Mouse (Mus musculus) liver, embryonic 14.5 days (tissue): Measurements from ENCODE around the gene Cpt1b. TPM values are rescaled to one million over a fixed set of nuclear protein-coding genes. Genes with fewer than 3 reads are reported as not detected.

Source experiments
- ATAC-seq: fragments of 200-750 bp; cut with Nextera tagmentation; 2 replicates; pipeline ENCODE4 v1.8.0; 2017; ENCODE audit warnings: moderate number of reproducible peaks, mild to moderate bottlenecking, moderate library complexity; ENCODE audit not compliant: insufficient read depth
- DNase-seq, 3 experiments: peaks; one replicate each; pipeline ENCODE4 v3.0.0-alpha.2; 2012 to 2013; ENCODE audit warnings: low read depth in 3 of 3, low spot score in 3 of 3
- H3K27ac ChIP-seq: fragments of 300-500 bp; sonication (generic); 2 replicates; pipeline ENCODE4 v1.5.1; 2014; ENCODE audit warnings: moderate library complexity, mild to moderate bottlenecking, control low read depth, inconsistent platforms
- H3K27me3 ChIP-seq: fragments of 300-500 bp; sonication (generic); 2 replicates; pipeline ENCODE4 v1.6.1; 2014; ENCODE audit warnings: mild to moderate bottlenecking, low read length, moderate library complexity; ENCODE audit not compliant: control insufficient read depth, insufficient read depth
- H3K36me3 ChIP-seq: fragments of 300-500 bp; sonication (generic); replicated peaks from 2 replicates; pipeline ENCODE4 v1.6.1; 2014; ENCODE audit warnings: low read depth; ENCODE audit not compliant: control insufficient read depth, insufficient read depth
- H3K4me1 ChIP-seq, 2 experiments: fragments of 200-500 bp in 1 of 2; fragments of 300-500 bp in 1 of 2; sonication (generic) in 1 of 2; replicated peaks; 2 replicates each; pipeline ENCODE4 v1.6.1; 2012 to 2014; ENCODE audit warnings: antibody characterized with exemption in 1 of 2, inconsistent platforms in 1 of 2, low read length in 1 of 2; ENCODE audit not compliant: control insufficient read depth in 2 of 2, insufficient read depth in 2 of 2
- H3K4me2 ChIP-seq: fragments of 300-500 bp; sonication (generic); 2 replicates; pipeline ENCODE4 v1.6.1; 2014; ENCODE audit warnings: low read depth, mild to moderate bottlenecking, control low read depth, moderate library complexity
- H3K4me3 ChIP-seq, 2 experiments: fragments of 200-500 bp in 1 of 2; fragments of 300-500 bp in 1 of 2; sonication (generic) in 1 of 2; 2 replicates each; pipeline ENCODE4 v1.5.1; 2012 to 2014; ENCODE audit warnings: low read depth in 2 of 2, low read length in 2 of 2, mild to moderate bottlenecking in 2 of 2, control low read depth in 1 of 2, inconsistent platforms in 1 of 2, moderate library complexity in 1 of 2; ENCODE audit not compliant: insufficient read depth in 1 of 2
- H3K9ac ChIP-seq: fragments of 300-500 bp; sonication (generic); replicated peaks from 2 replicates; pipeline ENCODE4 v1.6.1; 2014; ENCODE audit warnings: mild to moderate bottlenecking, control low read depth, moderate library complexity
- H3K9me3 ChIP-seq: fragments of 300-500 bp; sonication (generic); 2 replicates; pipeline ENCODE4 v1.6.1; 2016; ENCODE audit warnings: low read length, mixed read lengths; ENCODE audit not compliant: control insufficient read depth
- CTCF ChIP-seq: IDR thresholded peaks from 2 replicates; pipeline ENCODE4 v1.5.1; 2016; ENCODE audit warnings: antibody characterized with exemption, low read depth, control low read depth
- EP300 ChIP-seq: IDR thresholded peaks from 2 replicates; pipeline ENCODE4 v1.6.1; 2016; ENCODE audit warnings: antibody characterized with exemption, low read depth
- WGBS: fragments of 180-500 bp; shearing (Covaris S2); extraction: QIAGEN DNeasy Blood & Tissue Kit; methylation state at CpG from one replicate; pipeline ENCODE4 v1.1.7; 2014; ENCODE audit not compliant: insufficient replicate concordance; 5-methylcytosine and 5-hydroxymethylcytosine counted together
- polyA plus RNA-seq, 2 experiments: library from polyadenylated mRNA; depleted of rRNA in 1 of 2; stranded (reverse) in 1 of 2; unstranded in 1 of 2; fragments of >200 nt; fragmentation: Nextera tagmentation in 1 of 2; extraction: Ambion mirVana in 1 of 2; gene quantifications; 2 replicates each; pipeline versions ENCODE4 v1.2.1 to v1.2.3; 2012 to 2014

Cpt1b gene
- polyA plus RNA-seq, 2 experiments: 1.5 to 2.1 TPM

DNA sequence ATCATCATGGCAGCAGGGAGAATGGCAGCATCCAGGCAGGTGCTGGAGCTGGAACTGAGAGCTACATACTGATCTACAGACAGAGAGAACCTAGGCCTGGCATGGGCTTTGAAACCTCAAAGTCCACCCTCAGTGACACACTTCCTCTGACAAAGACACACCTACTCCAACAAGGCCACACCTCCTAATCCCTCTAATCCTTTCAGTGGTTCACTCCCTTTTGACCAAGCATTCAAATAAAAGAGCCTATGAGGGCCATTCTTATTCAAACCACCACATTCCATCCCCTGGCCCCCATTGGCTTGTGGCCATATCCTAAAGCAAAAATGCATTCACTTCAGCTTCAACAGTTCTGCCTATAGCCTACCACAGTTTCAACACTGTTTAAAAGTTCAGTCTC is 19.0 kb downstream of the Cpt1b start:
- ATAC-seq (no peak), DNase-seq (no peak)
- Histone ChIP-seq H3K4me1 (no peaks in the 10 kb centered on the region), H3K27ac (no peak overlapping the region), H3K4me2 (no peak overlapping the region), H3K9me3 (no peaks in the 10 kb centered on the region), H3K27me3 (no peaks in the 10 kb centered on the region), H3K9ac (no peak overlapping the region), H3K36me3 (no peaks in the 10 kb centered on the region), H3K4me3 (no peak overlapping the region)
- no peak for TF ChIP-seq EP300
- no peak for TF ChIP-seq CTCF

DNA sequence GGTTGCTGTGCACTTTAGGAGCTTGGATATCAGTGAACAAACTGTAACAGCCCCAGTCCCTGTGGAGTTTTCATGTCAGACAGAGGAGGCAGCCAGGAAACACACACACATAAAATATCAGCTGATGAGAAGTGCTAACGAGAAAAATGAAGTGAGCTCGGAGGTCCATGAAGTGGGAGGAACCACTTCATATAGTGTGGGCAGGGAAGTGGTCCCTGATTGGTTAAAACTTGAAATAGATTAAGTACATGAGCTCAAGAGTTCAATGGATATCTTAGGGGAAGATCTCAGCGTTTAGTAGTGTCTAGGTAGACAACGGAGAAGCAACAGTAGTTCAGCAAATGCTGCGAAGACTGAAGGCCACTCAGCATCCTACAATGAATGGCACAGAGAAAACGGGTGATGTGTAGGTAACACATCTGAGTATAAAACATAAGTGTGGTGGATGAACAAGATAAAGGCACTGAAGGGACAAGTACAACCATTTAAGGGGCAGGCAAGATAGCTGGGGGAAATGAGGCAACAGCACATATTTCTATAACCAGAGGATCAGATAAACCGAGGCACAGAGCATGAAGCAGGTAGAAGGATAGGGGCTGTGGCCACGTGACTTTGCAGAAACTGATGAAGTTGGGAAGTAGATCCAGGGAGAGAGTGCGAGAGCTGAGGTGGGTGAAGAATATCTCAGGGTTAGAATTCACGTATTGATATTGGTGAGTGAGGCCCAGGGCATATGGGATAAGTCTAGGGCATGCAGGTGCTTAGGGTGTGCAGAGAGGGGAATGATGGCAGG is 20.6 kb downstream of the Cpt1b start:
- 60% methylated on average over 10 of the region's 10 CpGs for WGBS
- H3K36me3 ChIP-seq: no peaks in the 10 kb centered on the region

GRCm38 (mm10) chr15:89402471-89402870 is 23.2 kb downstream of the Cpt1b start:
- Histone ChIP-seq H3K27me3 (no peaks in the 10 kb centered on the region), H3K27ac (no peak overlapping the region), H3K4me3 (no peak overlapping the region), H3K4me1 (peaks cover 0 to 2% of the 10 kb centered on the region in 2 experiments; a peak in 1 of 4 replicates), H3K9ac (no peak overlapping the region), H3K4me2 (no peak overlapping the region), H3K9me3 (no peaks in the 10 kb centered on the region), H3K36me3 (no peaks in the 10 kb centered on the region)
- WGBS: 77% methylated on average over 1 of the region's 1 CpGs
- DNase-seq (no peak), ATAC-seq (no peak)
- TF ChIP-seq EP300 (no peak), CTCF (no peak)

More for the DNA sequence above, 20.6 kb downstream of the Cpt1b start:
- Histone ChIP-seq H3K4me1 (0 out of 4 replicates have a peak, but pooled peaks cover 0 to 2% of the 10 kb centered on the region in 2 experiments), H3K4me2 (no peak overlapping the region), H3K9ac (no peak overlapping the region), H3K27me3 (no peaks in the 10 kb centered on the region), H3K9me3 (no peaks in the 10 kb centered on the region), H3K4me3 (no peak overlapping the region), H3K27ac (no peak overlapping the region)
- ATAC-seq (no peak), DNase-seq (no peak)
- TF ChIP-seq EP300 (no peak), CTCF (no peak)

DNA sequence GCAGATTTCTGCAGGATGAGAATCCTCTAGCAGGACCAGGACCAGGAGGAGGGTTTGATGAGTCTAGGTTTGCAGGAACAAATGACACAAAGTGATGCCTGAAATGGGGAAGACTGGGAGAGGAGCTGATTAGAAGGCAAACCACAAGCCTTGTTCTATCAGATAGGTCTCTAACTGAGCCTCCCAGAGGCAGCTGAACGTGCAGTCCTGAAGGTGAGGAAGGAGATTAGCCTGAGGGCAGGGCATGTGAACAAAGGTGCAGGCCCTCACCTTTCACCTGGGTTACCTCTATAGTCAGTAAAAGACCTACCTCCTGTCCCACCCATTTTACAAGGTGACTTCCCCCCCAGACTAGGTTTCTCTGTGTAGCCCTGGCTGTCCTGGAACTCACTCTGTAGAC is 25.9 kb downstream of the Cpt1b start:
- no peaks in the 10 kb centered on the region for H3K36me3 ChIP-seq
- H3K9ac ChIP-seq: no peak overlapping the region
- H3K4me1 ChIP-seq: peaks cover 0 to 5% of the 10 kb centered on the region in 2 experiments; a peak in 1 of 4 replicates
- H3K27ac ChIP-seq: no peak overlapping the region
- DNase-seq: no peak
- WGBS: 0% methylated on average over 1 of the region's 1 CpGs
- ATAC-seq: no peak
- H3K4me2 ChIP-seq: no peak overlapping the region
- H3K27me3 ChIP-seq: no peaks in the 10 kb centered on the region
- no peak overlapping the region for H3K4me3 ChIP-seq
- H3K9me3 ChIP-seq: no peaks in the 10 kb centered on the region
- TF ChIP-seq EP300: no peak
- TF ChIP-seq CTCF: no peak

- TF ChIP-seq CTCF (no peak), EP300 (no peak)
- H3K9me3 ChIP-seq: no peaks in the 10 kb centered on the region
- no peak overlapping the region for H3K27ac ChIP-seq
- H3K36me3 ChIP-seq: no peaks in the 10 kb centered on the region
- H3K4me3 ChIP-seq: no peak overlapping the region
- no peak overlapping the region for H3K4me2 ChIP-seq
- 78% methylated on average over 2 of the region's 2 CpGs for WGBS
- no peak overlapping the region for H3K9ac ChIP-seq
- ATAC-seq (no peak), DNase-seq (no peak)
- no peaks in the 10 kb centered on the region for H3K27me3 ChIP-seq
- peaks cover 0 to 5% of the 10 kb centered on the region in 2 experiments; a peak in 1 of 4 replicates for H3K4me1 ChIP-seq
Measured at GRCm38 (mm10) chr15:89398146-89398545, 27.5 kb downstream of the Cpt1b start.
